Mouse (Mus musculus) embryonic fibroblast, embryonic 13.5 days (primary cell): ENCODE data around the gene Lingo2. TPM values are rescaled to one million over a fixed set of nuclear protein-coding genes. Genes with fewer than 3 reads are reported as not detected.

Source experiments
- H3K27ac ChIP-seq: 2 replicates; pipeline ENCODE4 v1.5.1; 2012; ENCODE audit warnings: low read length, control low read depth, inconsistent platforms; ENCODE audit not compliant: insufficient read depth
- H3K4me1 ChIP-seq: 2 replicates; pipeline ENCODE4 v1.6.1; 2011; ENCODE audit warnings: low read length; ENCODE audit not compliant: control insufficient read depth, insufficient read depth
- H3K4me3 ChIP-seq: 2 replicates; pipeline ENCODE4 v1.5.1; 2011; ENCODE audit warnings: mild to moderate bottlenecking, control low read depth, low read length; ENCODE audit not compliant: insufficient read depth
- CTCF ChIP-seq: IDR thresholded peaks from 2 replicates; pipeline ENCODE4 v1.5.1; 2011; ENCODE audit warnings: mild to moderate bottlenecking, control low read depth, low read length, moderate library complexity, borderline replicate concordance; ENCODE audit not compliant: insufficient read depth
- POLR2A ChIP-seq: IDR thresholded peaks from 2 replicates; pipeline ENCODE4 v1.6.1; 2011; ENCODE audit warnings: low read depth, mild to moderate bottlenecking, control low read depth, low read length, moderate library complexity
- polyA plus RNA-seq: library from polyadenylated mRNA; stranded (reverse); fragments of >200 nt; gene quantifications from 2 replicates; pipeline ENCODE4 v1.2.4, GENCODE M21; 2011; ENCODE audit warnings: low read depth; ENCODE audit not compliant: missing spikeins, insufficient read length

Gene Lingo2
- polyA plus RNA-seq, 1 experiment = 3.9 TPM

- TF ChIP-seq CTCF = no peak
- TF ChIP-seq POLR2A = no peak
- Histone ChIP-seq H3K4me1 (no peaks in the 10 kb centered on the region), H3K27ac (no peak overlapping the region), H3K4me3 (no peak overlapping the region)
These were observed 126.6 kb downstream of the Lingo2 start for GRCm38 (mm10) chr4:36824982-36825381.

GRCm38 (mm10) chr4:36821914-36822313 is 129.6 kb downstream of the Lingo2 start:
- no peak overlapping the region for H3K4me3 ChIP-seq

GRCm38 (mm10) chr4:36775088-36775487 is 176.5 kb downstream of the Lingo2 start:
- TF ChIP-seq POLR2A = no peak
- TF ChIP-seq CTCF = no peak
- no peak overlapping the region for H3K4me3 ChIP-seq
- H3K27ac ChIP-seq = no peak overlapping the region
- H3K4me1 ChIP-seq = no peaks in the 10 kb centered on the region

More at GRCm38 (mm10) chr4:36821914-36822313, 129.6 kb downstream of the Lingo2 start:
- H3K4me1 ChIP-seq = no peaks in the 10 kb centered on the region
- TF ChIP-seq CTCF (no peak), POLR2A (no peak)
- H3K27ac ChIP-seq = no peak overlapping the region

- Histone ChIP-seq H3K27ac (no peak overlapping the region), H3K4me1 (no peaks in the 10 kb centered on the region), H3K4me3 (no peak overlapping the region)
- TF ChIP-seq POLR2A = no peak
- TF ChIP-seq CTCF = no peak
These were observed 220.9 kb downstream of the Lingo2 start for GRCm38 (mm10) chr4:36730691-36731090.

- Histone ChIP-seq H3K4me3 (no peak overlapping the region), H3K27ac (no peak overlapping the region), H3K4me1 (no peaks in the 10 kb centered on the region)
- no peak for TF ChIP-seq POLR2A
- TF ChIP-seq CTCF = no peak
These were observed 235.1 kb downstream of the Lingo2 start for GRCm38 (mm10) chr4:36716411-36716810.

GRCm38 (mm10) chr4:36698888-36699287 is 252.7 kb downstream of the Lingo2 start:
- Histone ChIP-seq H3K4me3 (no peak overlapping the region), H3K27ac (no peak overlapping the region), H3K4me1 (no peaks in the 10 kb centered on the region)
- no peak for TF ChIP-seq CTCF
- TF ChIP-seq POLR2A = no peak

- no peaks in the 10 kb centered on the region for H3K4me1 ChIP-seq
- H3K27ac ChIP-seq = no peak overlapping the region
- TF ChIP-seq CTCF (no peak), POLR2A (no peak)
- no peak overlapping the region for H3K4me3 ChIP-seq
These were observed 254.7 kb downstream of the Lingo2 start for GRCm38 (mm10) chr4:36696810-36697209.

GRCm38 (mm10) chr4:36659920-36660319 is 291.6 kb downstream of the Lingo2 start:
- Histone ChIP-seq H3K27ac (no peak overlapping the region), H3K4me1 (no peaks in the 10 kb centered on the region), H3K4me3 (no peak overlapping the region)
- TF ChIP-seq POLR2A (no peak), CTCF (no peak)

- Histone ChIP-seq H3K4me1 (no peaks in the 10 kb centered on the region), H3K27ac (no peak overlapping the region), H3K4me3 (no peak overlapping the region)
- TF ChIP-seq POLR2A (no peak), CTCF (no peak)
These were observed 303.8 kb downstream of the Lingo2 start for GRCm38 (mm10) chr4:36647753-36648152.

GRCm38 (mm10) chr4:36635666-36636065 is 315.9 kb downstream of the Lingo2 start:
- Histone ChIP-seq H3K4me3 (no peak overlapping the region), H3K4me1 (no peaks in the 10 kb centered on the region), H3K27ac (no peak overlapping the region)
- TF ChIP-seq CTCF (no peak), POLR2A (no peak)

- no peak overlapping the region for H3K4me3 ChIP-seq
- no peaks in the 10 kb centered on the region for H3K4me1 ChIP-seq
- TF ChIP-seq POLR2A (no peak), CTCF (no peak)
- H3K27ac ChIP-seq = no peak overlapping the region
These were observed 374.7 kb downstream of the Lingo2 start for GRCm38 (mm10) chr4:36576801-36577200.

- no peak overlapping the region for H3K27ac ChIP-seq
- no peak for TF ChIP-seq POLR2A
- TF ChIP-seq CTCF = no peak
- H3K4me3 ChIP-seq = no peak overlapping the region
- H3K4me1 ChIP-seq = no peaks in the 10 kb centered on the region
These were observed 375.3 kb downstream of the Lingo2 start for GRCm38 (mm10) chr4:36576256-36576655.
